Mouse (Mus musculus) kidney, postnatal 0 days (tissue): ENCODE measurements at regions not wholly inside any gene's neighbourhood (a gene's known extent, or its start where the extent isn't known, plus 50 kb on each side); places are given as distances from the start of the nearest gene placed in this dataset.

Source experiments
- ATAC-seq: fragments of 200-750 bp; cut with Nextera tagmentation; replicated peaks from 2 replicates; pipeline ENCODE4 v1.8.0; 2017; ENCODE audit warnings: low read depth, moderate number of reproducible peaks, moderate TSS enrichment, moderate library complexity; ENCODE audit not compliant: low FRiP score
- DNase-seq: peaks from one replicate; pipeline ENCODE4 v3.0.0-alpha.2; 2016; ENCODE audit warnings: low spot score
- H3K27ac ChIP-seq: fragments of 300-500 bp; sonication (generic); 2 replicates; pipeline ENCODE4 v1.5.1; 2014; ENCODE audit warnings: mild to moderate bottlenecking
- H3K27me3 ChIP-seq: fragments of 300-500 bp; sonication (generic); 2 replicates; pipeline ENCODE4 v1.6.1; 2014; ENCODE audit warnings: low read length, mixed read lengths; ENCODE audit not compliant: insufficient read depth
- H3K36me3 ChIP-seq: fragments of 300-500 bp; sonication (generic); 2 replicates; pipeline ENCODE4 v1.6.1; 2014; ENCODE audit warnings: low read length, mixed read lengths; ENCODE audit not compliant: insufficient read depth
- H3K4me1 ChIP-seq: fragments of 300-500 bp; sonication (generic); replicated peaks from 2 replicates; pipeline ENCODE4 v1.6.1; 2014; ENCODE audit warnings: antibody characterized with exemption, low read length, mixed read lengths; ENCODE audit not compliant: insufficient read depth
- H3K4me2 ChIP-seq: fragments of 300-500 bp; sonication (generic); 2 replicates; pipeline ENCODE4 v1.6.1; 2014; ENCODE audit warnings: mild to moderate bottlenecking, low read length, moderate library complexity, mixed read lengths
- H3K4me3 ChIP-seq: fragments of 300-500 bp; sonication (generic); replicated peaks from 2 replicates; pipeline ENCODE4 v1.5.1; 2014; ENCODE audit warnings: low read depth, low read length
- H3K9ac ChIP-seq: fragments of 300-500 bp; sonication (generic); 2 replicates; pipeline ENCODE4 v1.6.1; 2014; ENCODE audit warnings: low read depth, low read length
- H3K9me3 ChIP-seq: fragments of 300-500 bp; sonication (generic); replicated peaks from 2 replicates; pipeline ENCODE4 v1.6.1; 2016; ENCODE audit warnings: low read length, inconsistent platforms, mixed read lengths
- CTCF ChIP-seq: IDR thresholded peaks from 2 replicates; pipeline ENCODE4 v1.5.1; 2016; ENCODE audit warnings: antibody characterized with exemption, low read depth, mild to moderate bottlenecking, moderate library complexity
- WGBS: fragments of 180-500 bp; shearing (Covaris S2); extraction: QIAGEN DNeasy Blood & Tissue Kit; methylation state at CpG from one replicate; pipeline ENCODE4 v1.1.7; 2014; 5-methylcytosine and 5-hydroxymethylcytosine counted together

DNA sequence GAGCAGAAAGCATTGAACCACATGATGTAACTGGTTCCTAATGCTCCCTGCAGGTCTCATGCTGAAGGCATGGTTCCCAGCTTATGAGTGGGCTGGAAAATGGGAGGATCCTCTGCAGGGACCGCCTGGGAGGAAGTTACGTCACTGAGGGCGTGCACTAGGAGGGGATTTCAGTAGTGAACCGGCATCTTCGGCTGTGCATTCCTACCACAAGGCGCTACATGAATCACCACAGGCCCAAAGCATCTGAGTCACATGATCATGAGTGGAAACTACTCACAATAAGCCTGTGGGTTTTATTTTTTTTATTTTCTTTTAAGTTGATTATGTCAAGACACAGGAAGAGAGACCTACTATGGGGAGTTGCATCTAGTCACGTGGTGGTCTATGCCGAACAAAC, 68.2 kb upstream of the Kcnj15 start:
- no peak for DNase-seq
- no peaks in the 10 kb centered on the region for H3K27me3 ChIP-seq
- no peak overlapping the region for H3K4me2 ChIP-seq
- 85% methylated on average over 8 of the region's 8 CpGs for WGBS
- H3K27ac ChIP-seq, result no peak overlapping the region
- no peaks in the 10 kb centered on the region for H3K9me3 ChIP-seq
- ATAC-seq, result no peak
- no peaks in the 10 kb centered on the region for H3K4me1 ChIP-seq
- H3K36me3 ChIP-seq, result no peaks in the 10 kb centered on the region
- H3K9ac ChIP-seq, result no peak overlapping the region
- H3K4me3 ChIP-seq, result no peak overlapping the region
- no peak for TF ChIP-seq CTCF

DNA sequence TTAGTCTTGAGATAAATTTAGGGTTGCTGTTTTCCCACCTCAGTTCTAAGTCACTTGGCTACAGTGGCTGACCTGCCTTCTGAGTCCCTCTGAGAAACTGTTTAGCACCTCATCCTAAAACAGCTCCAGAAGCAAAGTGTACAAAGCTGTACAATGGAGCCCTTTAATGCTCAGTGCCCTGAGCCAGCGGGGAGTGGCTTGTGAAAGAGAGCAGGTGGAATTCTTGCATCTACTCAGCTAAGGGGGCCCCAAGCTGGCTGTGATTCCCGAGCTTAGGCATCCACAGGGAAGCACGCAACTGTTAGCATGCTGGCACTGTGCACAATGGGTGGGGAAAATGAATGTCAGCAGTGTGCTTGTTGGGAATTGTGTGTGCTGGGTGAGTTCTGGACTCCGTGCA, 63.2 kb upstream of the Kcnj15 start:
- Histone ChIP-seq H3K27ac (no peak overlapping the region), H3K36me3 (no peaks in the 10 kb centered on the region), H3K9ac (no peak overlapping the region), H3K4me1 (no peaks in the 10 kb centered on the region), H3K27me3 (no peaks in the 10 kb centered on the region), H3K4me2 (no peak overlapping the region), H3K9me3 (no peaks in the 10 kb centered on the region), H3K4me3 (no peak overlapping the region)
- ATAC-seq, result no peak
- TF ChIP-seq CTCF, result no peak
- no peak for DNase-seq
- WGBS, result 74% methylated on average over 4 of the region's 4 CpGs

DNA sequence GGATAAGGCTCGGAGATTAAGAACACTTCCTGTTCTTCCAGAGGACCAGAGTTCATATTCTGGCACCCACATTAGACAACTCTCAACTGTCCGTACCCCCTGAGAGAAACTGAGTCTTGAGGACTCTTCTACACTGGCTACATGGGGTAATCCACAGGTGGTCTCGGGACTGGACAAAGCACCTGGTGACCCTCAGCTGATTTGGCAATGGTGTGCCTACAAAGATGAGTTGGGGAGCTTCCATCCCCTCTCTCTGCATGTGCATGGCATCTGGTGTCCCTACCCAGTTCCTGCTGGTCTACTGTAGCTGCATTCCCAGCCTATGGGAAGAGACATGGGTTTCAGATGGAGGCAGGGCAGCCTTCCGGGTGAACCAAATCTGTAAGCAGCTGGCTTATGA, 61.2 kb upstream of the Kcnj15 start:
- H3K36me3 ChIP-seq, result no peaks in the 10 kb centered on the region
- no peak for DNase-seq
- no peaks in the 10 kb centered on the region for H3K9me3 ChIP-seq
- no peak for TF ChIP-seq CTCF
- 77% methylated on average over 4 of the region's 4 CpGs for WGBS
- no peak for ATAC-seq
- no peaks in the 10 kb centered on the region for H3K27me3 ChIP-seq
- H3K4me1 ChIP-seq, result no peaks in the 10 kb centered on the region
- no peak overlapping the region for H3K4me2 ChIP-seq
- H3K27ac ChIP-seq, result no peak overlapping the region
- H3K4me3 ChIP-seq, result no peak overlapping the region
- H3K9ac ChIP-seq, result no peak overlapping the region

DNA sequence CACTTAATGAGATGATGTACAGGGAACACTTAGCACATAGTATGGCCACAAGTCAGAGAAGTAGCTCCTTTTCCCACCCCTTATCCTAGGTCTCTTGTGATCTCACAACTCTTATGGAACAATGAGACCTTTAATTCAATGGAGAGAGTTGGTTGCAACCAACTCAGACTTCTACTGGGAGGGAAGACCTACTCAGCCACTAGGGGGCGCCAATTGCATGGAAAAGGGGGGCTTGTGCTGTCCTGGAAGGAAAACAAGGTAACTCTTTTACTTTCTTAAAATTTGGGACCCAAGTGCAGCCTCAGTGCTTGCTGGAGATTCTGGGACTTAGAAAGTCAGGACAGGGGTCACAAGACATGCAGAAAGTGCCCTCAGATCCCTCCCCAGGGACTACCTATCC, 60.7 kb upstream of the Kcnj15 start:
- DNase-seq (peak; percentile 83), ATAC-seq (no peak; the same call in 1 of the 2 replicates)
- no peak overlapping the region for H3K4me3 ChIP-seq
- no peak overlapping the region for H3K27ac ChIP-seq
- WGBS, result 0% methylated on average over 1 of the region's 1 CpGs
- peak; percentile 94 for TF ChIP-seq CTCF
- no peaks in the 10 kb centered on the region for H3K27me3 ChIP-seq
- H3K4me1 ChIP-seq, result no peaks in the 10 kb centered on the region
- H3K36me3 ChIP-seq, result no peaks in the 10 kb centered on the region
- H3K4me2 ChIP-seq, result no peak overlapping the region
- H3K9ac ChIP-seq, result no peak overlapping the region
- no peaks in the 10 kb centered on the region for H3K9me3 ChIP-seq

DNA sequence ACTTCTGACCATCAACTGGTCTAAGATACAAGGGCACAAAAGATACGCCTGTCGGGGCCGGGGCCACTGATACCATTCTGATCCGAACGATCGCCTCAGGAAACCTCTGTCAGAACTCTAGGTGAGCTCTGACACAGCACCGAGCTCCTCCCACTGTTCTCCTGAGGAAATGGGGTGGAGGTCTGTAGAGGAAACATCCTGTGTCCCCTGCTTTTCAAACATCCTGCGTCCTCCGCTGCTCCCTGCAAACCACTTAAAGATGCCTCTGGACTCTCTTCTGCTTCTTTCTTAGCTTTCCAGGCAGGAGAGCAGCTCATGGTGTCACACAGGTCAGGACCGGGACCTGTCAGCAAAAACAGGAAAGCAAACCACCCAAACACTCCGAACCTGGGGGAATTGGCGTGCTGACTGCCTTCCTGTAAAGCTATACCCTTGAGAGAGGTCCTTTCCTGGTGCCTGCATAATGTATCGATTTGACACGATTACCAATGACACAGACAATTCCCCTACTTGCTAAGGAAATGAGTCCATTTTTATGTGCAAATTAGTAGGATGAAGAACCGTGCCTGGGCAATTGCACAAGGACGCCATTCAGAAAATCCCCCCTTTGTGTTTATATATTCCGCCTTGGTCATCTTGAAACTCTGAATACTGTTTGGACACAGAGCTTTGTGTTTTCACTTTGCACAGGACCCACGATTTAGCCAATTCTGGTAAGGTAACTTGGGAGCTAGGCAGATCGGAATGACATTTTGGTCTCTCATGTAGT, 58.4 kb upstream of the Kcnj15 start:
- no peak overlapping the region for H3K9ac ChIP-seq
- H3K4me2 ChIP-seq, result no peak overlapping the region
- DNase-seq, result no peak
- TF ChIP-seq CTCF, result no peak
- no peaks in the 10 kb centered on the region for H3K4me1 ChIP-seq
- no peak overlapping the region for H3K4me3 ChIP-seq
- no peaks in the 10 kb centered on the region for H3K36me3 ChIP-seq
- H3K27ac ChIP-seq, result no peak overlapping the region
- no peaks in the 10 kb centered on the region for H3K9me3 ChIP-seq
- no peak for ATAC-seq
- 54% methylated on average over 19 of the region's 19 CpGs for WGBS
- no peaks in the 10 kb centered on the region for H3K27me3 ChIP-seq

DNA sequence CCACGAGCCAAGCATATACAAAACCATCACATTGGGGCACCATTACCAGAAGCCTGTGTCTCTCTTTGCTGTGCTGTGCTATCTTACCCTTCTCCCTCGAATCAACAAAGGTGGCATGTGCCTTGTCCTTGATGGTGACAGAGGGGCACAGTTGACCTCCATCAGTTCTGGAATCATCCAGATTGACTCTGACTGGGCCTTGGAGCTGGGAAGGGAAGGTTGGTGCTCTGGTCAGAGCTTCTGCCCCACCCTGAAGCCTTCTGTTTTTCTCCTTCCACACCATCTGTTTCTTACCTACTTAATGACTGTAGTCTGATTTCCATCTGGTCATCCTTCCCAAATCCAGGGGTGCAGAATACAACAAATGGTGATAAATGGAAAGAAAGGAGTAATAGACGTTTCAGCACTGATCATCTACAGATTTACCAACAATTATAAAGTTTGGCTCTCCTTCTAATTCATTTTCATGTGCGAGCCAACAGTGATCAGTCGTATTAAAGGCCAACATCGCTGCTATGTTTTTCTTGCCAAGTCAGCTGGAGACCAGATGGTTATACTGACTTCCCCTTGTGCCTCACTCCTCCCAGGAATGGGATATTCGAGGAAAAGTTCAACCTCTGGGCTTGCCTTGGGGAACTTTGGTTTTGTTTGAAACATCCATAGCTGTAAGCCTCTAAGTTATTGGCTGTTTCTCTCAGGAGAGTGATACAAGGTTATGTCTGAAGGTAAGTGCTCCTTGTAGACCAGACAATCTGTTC, 55.1 kb upstream of the Kcnj15 start:
- no peak overlapping the region for H3K27ac ChIP-seq
- TF ChIP-seq CTCF, result no peak
- no peak overlapping the region for H3K9ac ChIP-seq
- DNase-seq, result no peak
- no peak overlapping the region for H3K4me2 ChIP-seq
- H3K36me3 ChIP-seq, result no peaks in the 10 kb centered on the region
- H3K9me3 ChIP-seq, result no peaks in the 10 kb centered on the region
- ATAC-seq, result no peak
- WGBS, result 59% methylated on average over 7 of the region's 7 CpGs
- H3K27me3 ChIP-seq, result no peaks in the 10 kb centered on the region
- no peak overlapping the region for H3K4me3 ChIP-seq
- H3K4me1 ChIP-seq, result no peaks in the 10 kb centered on the region
